Mouse (Mus musculus) brain, embryonic 14.5 days (tissue): Measurements from ENCODE around the gene 1700024P04Rik. TPM values are rescaled to one million over a fixed set of nuclear protein-coding genes. Genes with fewer than 3 reads are reported as not detected.

Experiments
- DNase-seq: peaks from one replicate; pipeline ENCODE4 v3.0.0-alpha.2; 2011; ENCODE audit warnings: low read depth
- CTCF ChIP-seq: fragments of 200-500 bp; IDR thresholded peaks from 2 replicates; pipeline ENCODE4 v1.5.1; 2012; ENCODE audit warnings: inconsistent platforms, mild to moderate bottlenecking, moderate library complexity, borderline replicate concordance; ENCODE audit not compliant: insufficient read depth, insufficient read length; ENCODE audit errors: extremely low read depth
- POLR2A ChIP-seq: fragments of 200-500 bp; IDR thresholded peaks from 2 replicates; pipeline ENCODE4 v1.6.1; 2012; ENCODE audit warnings: mild to moderate bottlenecking, inconsistent platforms, borderline replicate concordance; ENCODE audit not compliant: poor library complexity, insufficient read depth, insufficient read length, severe bottlenecking; ENCODE audit errors: extremely low read depth
- polyA plus RNA-seq: library from polyadenylated mRNA; depleted of rRNA; stranded (reverse); fragments of >200 nt; gene quantifications from 2 replicates; pipeline ENCODE4 v1.2.3, GENCODE M21; 2012; rRNA removed

1700024P04Rik gene
- polyA plus RNA-seq, 1 experiment: not detected

DNA sequence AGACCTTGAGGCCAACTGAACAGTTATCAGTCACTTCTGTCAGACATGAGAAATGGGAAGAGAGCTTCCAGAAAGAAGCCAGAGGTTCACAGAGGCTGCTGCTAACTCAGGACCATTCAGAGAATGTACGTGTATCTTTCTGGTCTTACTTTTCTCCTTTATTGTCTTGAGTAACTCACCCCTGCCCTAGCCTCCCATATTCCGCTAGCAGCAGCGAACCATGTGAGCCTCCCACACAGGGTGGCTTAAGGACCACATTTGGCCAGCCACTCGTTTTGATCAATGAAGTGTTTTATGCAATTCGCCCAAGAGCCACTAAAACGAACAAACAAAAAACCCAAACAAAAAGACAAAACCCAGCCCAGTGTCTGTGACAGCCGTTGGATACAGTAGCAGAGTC lies 32.4 kb downstream of the 1700024P04Rik start:
- no peak for TF ChIP-seq CTCF
- TF ChIP-seq POLR2A: no peak
- DNase-seq: no peak

DNA sequence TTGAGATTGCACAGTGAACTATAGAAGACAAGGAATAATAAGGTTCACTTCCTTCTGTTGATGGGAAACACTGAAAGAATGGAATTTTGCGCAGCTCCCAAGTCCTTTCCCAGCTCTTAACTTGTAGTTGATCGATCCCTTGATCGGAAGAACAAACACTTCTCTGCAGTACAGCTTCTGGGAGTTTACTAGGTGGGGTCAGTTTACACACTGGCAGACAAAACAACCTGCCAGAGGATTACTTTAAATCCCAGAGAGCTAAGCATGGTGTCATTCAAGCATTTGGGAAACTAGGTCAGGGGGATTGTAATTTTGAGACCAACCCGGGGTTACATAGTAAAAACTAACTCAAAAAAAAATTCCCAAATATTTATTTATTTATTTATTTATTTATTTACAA lies 36.2 kb downstream of the 1700024P04Rik start:
- DNase-seq: no peak
- TF ChIP-seq CTCF (no peak), POLR2A (no peak)

DNA sequence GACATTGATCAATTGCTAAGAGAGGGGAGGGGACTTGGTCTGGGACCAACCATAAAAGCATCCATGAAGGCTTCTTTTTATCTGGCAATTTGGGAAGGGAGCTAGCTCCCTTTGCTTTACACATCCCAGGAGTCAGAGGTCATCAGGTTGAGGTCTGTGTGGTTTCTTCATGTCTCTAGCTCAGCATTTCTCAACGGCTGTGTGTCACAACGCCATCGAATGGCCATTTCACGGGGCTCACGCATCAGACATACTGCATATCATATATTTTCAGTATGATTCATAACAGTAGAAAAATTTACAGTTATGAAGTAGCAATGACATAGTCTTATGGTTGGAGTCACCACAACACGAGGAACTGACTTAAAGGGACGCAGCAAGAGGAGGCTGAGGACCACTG lies 37.9 kb downstream of the 1700024P04Rik start:
- no peak for DNase-seq

DNA sequence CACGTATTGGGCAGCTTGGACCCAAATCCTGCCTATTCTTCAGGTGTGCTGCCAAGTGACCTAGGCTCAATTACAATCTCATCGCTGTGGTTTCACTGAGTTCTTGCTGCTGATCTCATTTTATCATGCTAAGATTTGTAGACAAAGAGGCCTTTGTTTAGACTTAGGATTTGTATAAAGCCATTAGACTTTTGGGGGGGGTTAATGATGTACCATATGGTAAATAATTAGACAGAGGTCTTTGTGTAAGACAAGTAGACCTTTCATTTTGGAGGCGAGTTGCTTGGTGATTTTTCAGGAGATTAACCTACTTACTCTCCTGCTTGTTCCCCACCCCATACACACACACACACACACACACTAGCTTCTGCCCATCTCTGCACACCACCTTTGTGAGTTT lies 38.5 kb downstream of the 1700024P04Rik start:
- DNase-seq: peak; percentile 26
- TF ChIP-seq POLR2A (no peak), CTCF (no peak)

More for the DNA sequence above, 37.9 kb downstream of the 1700024P04Rik start:
- TF ChIP-seq POLR2A (no peak), CTCF (no peak)

DNA sequence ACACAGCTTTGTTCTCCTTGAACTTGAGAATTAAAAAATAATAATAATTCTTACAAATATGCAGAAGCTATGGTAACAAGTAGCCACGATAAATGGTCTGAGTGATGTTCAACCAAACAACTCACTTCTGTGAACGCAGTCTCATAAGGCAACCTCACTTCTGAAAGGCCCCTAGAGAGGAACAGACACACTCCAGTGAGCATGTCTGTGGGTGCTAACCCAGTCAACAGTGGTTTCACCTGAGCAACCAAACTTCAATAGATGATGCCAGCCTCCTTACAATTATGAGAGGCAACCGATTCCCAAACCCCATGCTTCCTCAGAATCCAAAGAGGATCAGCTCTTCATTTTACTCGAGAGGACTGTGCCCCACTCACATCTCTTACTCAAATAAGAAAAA lies 39.0 kb downstream of the 1700024P04Rik start:
- no peak for DNase-seq
- TF ChIP-seq CTCF (no peak), POLR2A (no peak)

DNA sequence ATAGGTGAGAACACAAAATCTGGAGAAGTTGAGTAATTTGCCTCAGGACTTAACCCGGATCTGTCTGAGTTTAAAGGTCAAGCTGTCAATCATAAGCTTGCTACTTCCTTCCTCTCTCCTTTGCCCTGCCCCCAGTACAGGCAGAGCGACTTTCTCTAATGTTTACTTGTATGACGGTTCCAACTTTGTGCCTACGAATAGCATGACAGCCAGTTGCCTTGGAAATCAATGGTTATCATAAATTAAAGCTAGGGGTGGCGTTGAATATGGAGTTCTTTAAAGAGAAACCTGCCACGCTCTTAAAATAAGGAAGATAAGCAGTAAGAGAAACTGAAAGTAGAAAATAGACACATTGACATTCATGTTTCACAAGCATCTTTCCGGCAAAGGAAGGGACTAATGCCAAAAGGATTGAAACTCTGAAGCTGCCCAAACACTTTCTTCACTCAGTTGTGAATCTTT lies 39.7 kb downstream of the 1700024P04Rik start:
- TF ChIP-seq CTCF (no peak), POLR2A (no peak)
- no peak for DNase-seq

DNA sequence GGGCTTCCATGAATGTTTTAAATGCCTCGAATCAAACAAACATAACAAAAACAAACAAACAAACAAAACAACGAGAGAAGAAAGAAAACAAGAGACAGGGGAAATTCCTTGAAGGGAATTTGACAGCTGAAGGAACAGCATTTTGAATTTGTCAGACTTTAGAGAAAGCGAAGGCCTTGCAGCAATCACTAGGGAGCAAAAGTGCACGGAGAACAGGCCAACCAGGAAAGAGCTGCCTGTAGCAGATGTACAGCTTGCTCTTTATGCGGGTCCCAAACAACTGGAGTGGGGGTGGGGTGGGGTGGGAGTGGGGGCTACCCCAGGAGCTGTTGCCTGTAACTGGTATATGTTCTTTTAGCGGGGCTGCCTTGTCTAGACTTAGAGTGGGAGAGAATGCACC lies 42.0 kb downstream of the 1700024P04Rik start:
- TF ChIP-seq CTCF: no peak
- TF ChIP-seq POLR2A: no peak
- no peak for DNase-seq

DNA sequence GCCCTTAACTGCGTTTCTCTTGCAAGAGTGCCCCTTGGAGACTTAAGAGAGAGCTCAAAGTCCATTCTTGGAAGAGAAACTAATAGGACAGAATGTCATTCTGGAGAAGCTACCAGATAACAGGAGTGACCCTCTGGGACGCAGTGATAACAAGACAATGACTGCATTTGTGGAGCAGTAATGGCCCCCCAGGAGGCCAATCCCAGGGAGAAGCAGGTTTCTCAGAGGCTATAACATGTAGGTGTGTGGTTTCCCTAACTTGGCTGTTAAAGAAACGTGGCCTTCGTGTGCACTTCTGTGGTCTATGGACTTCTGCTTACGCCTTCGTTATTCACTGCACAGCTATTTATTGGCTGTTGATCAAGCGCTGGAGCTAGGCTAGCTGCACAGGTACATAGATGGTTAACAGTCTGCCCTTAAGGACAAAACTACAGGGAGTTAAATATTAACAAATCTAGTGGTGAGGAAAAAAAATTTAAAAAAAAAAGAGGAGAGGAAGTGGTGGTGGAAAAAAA lies 42.5 kb downstream of the 1700024P04Rik start:
- DNase-seq: no peak

DNA sequence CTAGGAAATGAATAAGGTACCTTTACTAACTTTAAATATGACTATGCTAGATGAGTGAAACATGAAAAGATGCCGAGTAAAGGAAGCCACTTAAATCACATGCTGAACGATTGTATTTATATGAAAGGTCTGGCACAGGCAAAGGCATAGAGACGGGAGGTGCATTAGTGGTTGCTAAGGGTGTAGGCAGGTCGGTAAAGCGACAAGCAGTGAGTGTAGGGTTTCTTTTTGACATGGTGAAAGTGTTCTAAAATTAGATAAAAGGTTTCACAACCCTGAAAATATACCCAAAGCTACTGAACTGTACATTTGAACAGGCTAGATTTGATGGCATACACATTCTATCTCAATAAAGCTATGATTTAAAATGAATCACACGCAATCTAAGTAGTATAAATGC lies 47.3 kb downstream of the 1700024P04Rik start:
- TF ChIP-seq POLR2A (no peak), CTCF (no peak)
- no peak for DNase-seq

More for the DNA sequence above, 42.5 kb downstream of the 1700024P04Rik start:
- no peak for TF ChIP-seq CTCF
- TF ChIP-seq POLR2A: no peak

Other genes with a start within 250 kb of the 1700024P04Rik start
- 29.0 and 31.2 TPM in 2 replicates for gene Fcho2, start 169.1 kb downstream of the 1700024P04Rik start, polyA plus RNA-seq
- gene Tnpo1, start 58.2 kb downstream of the 1700024P04Rik start, polyA plus RNA-seq: 63.1 and 69.2 TPM in 2 replicates
- gene Zfp366, start 200.3 kb upstream of the 1700024P04Rik start, polyA plus RNA-seq: 1.1 and 4.4 TPM in 2 replicates